Mouse (Mus musculus) stomach, embryonic 14.5 days (tissue): ENCODE results near the gene Rmnd5b. TPM values are rescaled to one million over a fixed set of nuclear protein-coding genes. Genes with fewer than 3 reads are reported as not detected.
"Not testable (repeated sequence)": the region's sequence is repeated elsewhere in the genome, so short reads cannot be mapped to it uniquely, and the experiment has no call there.

Experiments used
- ATAC-seq: fragments of 200-750 bp; cut with Nextera tagmentation; 2 replicates; pipeline ENCODE4 v1.8.0; 2017; ENCODE audit warnings: low read depth, moderate TSS enrichment; ENCODE audit not compliant: insufficient number of reproducible peaks, insufficient read depth, low FRiP score
- H3K27ac ChIP-seq: fragments of 300-500 bp; sonication (generic); 2 replicates; pipeline ENCODE4 v1.5.1; 2014; ENCODE audit warnings: mild to moderate bottlenecking, low read length, moderate library complexity, mixed read lengths
- H3K27me3 ChIP-seq: fragments of 300-500 bp; sonication (generic); 2 replicates; pipeline ENCODE4 v1.6.1; 2014; ENCODE audit warnings: low read length, control low read depth, mixed read lengths; ENCODE audit not compliant: control insufficient read depth, insufficient read depth
- H3K36me3 ChIP-seq: fragments of 300-500 bp; sonication (generic); 2 replicates; pipeline ENCODE4 v1.6.1; 2014; ENCODE audit warnings: mild to moderate bottlenecking, control low read depth, low read length, moderate library complexity, mixed read lengths; ENCODE audit not compliant: control insufficient read depth, insufficient read depth
- H3K4me1 ChIP-seq: fragments of 300-500 bp; sonication (generic); 2 replicates; pipeline ENCODE4 v1.6.1; 2014; ENCODE audit warnings: low read length, control low read depth, mixed read lengths; ENCODE audit not compliant: control insufficient read depth, insufficient read depth
- H3K4me2 ChIP-seq: fragments of 300-500 bp; sonication (generic); replicated peaks from 2 replicates; pipeline ENCODE4 v1.6.1; 2014; ENCODE audit warnings: low read depth, low read length, control low read depth
- H3K4me3 ChIP-seq: fragments of 300-500 bp; sonication (generic); 2 replicates; pipeline ENCODE4 v1.5.1; 2014; ENCODE audit warnings: low read depth, low read length, control low read depth
- H3K9ac ChIP-seq: fragments of 300-500 bp; sonication (generic); replicated peaks from 2 replicates; pipeline ENCODE4 v1.6.1; 2014; ENCODE audit warnings: low read depth, mild to moderate bottlenecking, control low read depth, low read length, moderate library complexity, mixed read lengths
- H3K9me3 ChIP-seq: fragments of 300-500 bp; sonication (generic); 2 replicates; pipeline ENCODE4 v1.6.1; 2016; ENCODE audit warnings: low read depth, low read length, control low read depth; ENCODE audit not compliant: control insufficient read depth
- WGBS: fragments of 180-500 bp; shearing (Covaris S2); extraction: QIAGEN DNeasy Blood & Tissue Kit; methylation state at CpG from one replicate; pipeline ENCODE4 v1.1.7; 2014; 5-methylcytosine and 5-hydroxymethylcytosine counted together
- polyA plus RNA-seq: library from polyadenylated mRNA; unstranded; fragments of >200 nt; fragmentation: Nextera tagmentation; extraction: Ambion mirVana; gene quantifications from 2 replicates; pipeline ENCODE4 v1.2.1, GENCODE M21; 2014

The Rmnd5b gene
- polyA plus RNA-seq, 1 experiment from 2014 or later, result 42.6 TPM

- Histone ChIP-seq H3K9me3 (no peaks in the 10 kb centered on the region), H3K4me3 (no peak overlapping the region), H3K36me3 (no peaks in the 10 kb centered on the region), H3K9ac (no peak overlapping the region), H3K4me1 (no peaks in the 10 kb centered on the region), H3K4me2 (no peak overlapping the region), H3K27ac (no peak overlapping the region), H3K27me3 (no peaks in the 10 kb centered on the region)
- ATAC-seq, result no peak
- 97% methylated on average over 7 of the region's 7 CpGs for WGBS
Measured at GRCm38 (mm10) chr11:51670846-51671245, 35.1 kb upstream of the Rmnd5b start.

GRCm38 (mm10) chr11:51664747-51665146, 29.1 kb upstream of the Rmnd5b start:
- H3K9me3 ChIP-seq, H3K36me3 ChIP-seq, H3K4me3 ChIP-seq, H3K27me3 ChIP-seq, H3K9ac ChIP-seq, ATAC-seq, H3K4me2 ChIP-seq, H3K4me1 ChIP-seq, H3K27ac ChIP-seq: not testable (repeated sequence)
- 94% methylated on average over 7 of the region's 7 CpGs for WGBS

- 82% methylated on average over 7 of the region's 7 CpGs for WGBS
Measured at GRCm38 (mm10) chr11:51662632-51663031, 26.9 kb upstream of the Rmnd5b start.

GRCm38 (mm10) chr11:51661867-51662365, 26.2 kb upstream of the Rmnd5b start:
- H3K9me3 ChIP-seq, result no peaks in the 10 kb centered on the region
- H3K4me1 ChIP-seq, result no peaks in the 10 kb centered on the region
- H3K4me2 ChIP-seq, result no peak overlapping the region
- no peak overlapping the region for H3K4me3 ChIP-seq
- 88% methylated on average over 16 of the region's 16 CpGs for WGBS
- H3K27ac ChIP-seq, result no peak overlapping the region
- H3K27me3 ChIP-seq, result no peaks in the 10 kb centered on the region
- H3K36me3 ChIP-seq, result no peaks in the 10 kb centered on the region
- no peak overlapping the region for H3K9ac ChIP-seq
- no peak for ATAC-seq

More at GRCm38 (mm10) chr11:51662632-51663031, 26.9 kb upstream of the Rmnd5b start:
- Histone ChIP-seq H3K27ac (no peak overlapping the region), H3K9ac (no peak overlapping the region), H3K4me2 (no peak overlapping the region), H3K9me3 (no peaks in the 10 kb centered on the region), H3K27me3 (no peaks in the 10 kb centered on the region), H3K36me3 (no peaks in the 10 kb centered on the region), H3K4me1 (no peaks in the 10 kb centered on the region), H3K4me3 (no peak overlapping the region)
- no peak for ATAC-seq

GRCm38 (mm10) chr11:51658705-51659104, 23.0 kb upstream of the Rmnd5b start:
- Histone ChIP-seq H3K9me3 (no peaks in the 10 kb centered on the region), H3K36me3 (no peaks in the 10 kb centered on the region), H3K4me2 (no peak overlapping the region), H3K4me1 (no peaks in the 10 kb centered on the region), H3K9ac (no peak overlapping the region), H3K27me3 (no peaks in the 10 kb centered on the region), H3K27ac (no peak overlapping the region), H3K4me3 (no peak overlapping the region)
- 41% methylated on average over 6 of the region's 6 CpGs for WGBS
- ATAC-seq, result no peak; the same call in 1 of the 2 replicates

GRCm38 (mm10) chr11:51658291-51658690, 22.6 kb upstream of the Rmnd5b start:
- Histone ChIP-seq H3K27ac (no peak overlapping the region), H3K9me3 (no peaks in the 10 kb centered on the region), H3K9ac (no peak overlapping the region), H3K4me3 (no peak overlapping the region), H3K27me3 (no peaks in the 10 kb centered on the region), H3K4me1 (no peaks in the 10 kb centered on the region), H3K4me2 (no peak overlapping the region), H3K36me3 (no peaks in the 10 kb centered on the region)
- 60% methylated on average over 7 of the region's 7 CpGs for WGBS
- no peak for ATAC-seq

- no peaks in the 10 kb centered on the region for H3K36me3 ChIP-seq
- H3K9ac ChIP-seq, result no peak overlapping the region
- H3K27me3 ChIP-seq, result no peaks in the 10 kb centered on the region
- WGBS, result 77% methylated on average over 10 of the region's 10 CpGs
- no peak overlapping the region for H3K27ac ChIP-seq
- no peak overlapping the region for H3K4me2 ChIP-seq
- no peaks in the 10 kb centered on the region for H3K4me1 ChIP-seq
- H3K9me3 ChIP-seq, result no peaks in the 10 kb centered on the region
- no peak for ATAC-seq
- H3K4me3 ChIP-seq, result no peak overlapping the region
Measured at GRCm38 (mm10) chr11:51656798-51657521, 21.3 kb upstream of the Rmnd5b start.

GRCm38 (mm10) chr11:51654891-51655290, 19.2 kb upstream of the Rmnd5b start:
- ATAC-seq, result no peak
- no peak overlapping the region for H3K4me2 ChIP-seq
- no peaks in the 10 kb centered on the region for H3K27me3 ChIP-seq
- no peak overlapping the region for H3K27ac ChIP-seq
- 0 out of 2 replicates have a peak, but pooled peaks cover 3% of the 10 kb centered on the region for H3K4me1 ChIP-seq
- no peaks in the 10 kb centered on the region for H3K36me3 ChIP-seq
- 93% methylated on average over 3 of the region's 3 CpGs for WGBS
- no peak overlapping the region for H3K4me3 ChIP-seq
- no peaks in the 10 kb centered on the region for H3K9me3 ChIP-seq
- no peak overlapping the region for H3K9ac ChIP-seq

GRCm38 (mm10) chr11:51653736-51654135, 18.0 kb upstream of the Rmnd5b start:
- 87% methylated on average over 6 of the region's 6 CpGs for WGBS
- Histone ChIP-seq H3K4me1 (peaks cover 7% of the 10 kb centered on the region), H3K27ac (no peak overlapping the region), H3K36me3 (no peaks in the 10 kb centered on the region), H3K9me3 (no peaks in the 10 kb centered on the region), H3K4me2 (no peak overlapping the region), H3K27me3 (no peaks in the 10 kb centered on the region), H3K4me3 (no peak overlapping the region), H3K9ac (no peak overlapping the region)
- ATAC-seq, result no peak
